Mouse (Mus musculus): ENCODE measurements at regions not wholly inside any gene's neighbourhood (a gene's known extent, or its start where the extent isn't known, plus 50 kb on each side); places are given as distances from the start of the nearest gene placed in this dataset.

DNA sequence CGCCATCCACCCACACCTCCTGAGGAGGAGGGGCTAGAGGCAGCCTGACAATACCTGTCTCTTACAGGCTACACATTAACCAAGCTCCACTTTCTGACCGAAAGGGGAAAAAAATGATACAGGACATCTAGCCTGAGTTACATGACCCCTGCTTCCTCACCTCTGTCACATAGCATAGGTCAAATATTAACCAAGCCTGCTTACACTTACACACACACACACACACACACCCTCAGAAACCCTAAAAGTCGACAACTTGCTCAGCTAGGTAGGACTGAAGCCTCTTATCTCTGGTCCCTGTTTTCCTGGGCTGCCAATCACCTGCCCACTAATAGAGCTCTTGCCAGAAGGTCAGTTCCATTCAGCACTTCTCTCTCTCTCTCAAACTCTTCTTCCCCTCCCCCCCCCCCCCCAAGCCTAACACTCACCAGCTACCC, 291.2 kb downstream of the Sox4 start:
- TF ChIP-seq GATA1 (IDR thresholded peaks at IDR 0.05; ENCODE audit: low read length) (no peak), TAL1 (IDR thresholded peaks at IDR 0.05; ENCODE audit: low read length) (no peak)

Data from erythroblast, embryonic 14.5 days (primary cell).